Mouse (Mus musculus): ENCODE results near the gene Kazn. TPM values are rescaled to one million over a fixed set of nuclear protein-coding genes. Genes with fewer than 3 reads are reported as not detected.

The Kazn gene
- total RNA-seq, 2 experiments from 2014 or later = not detected

DNA sequence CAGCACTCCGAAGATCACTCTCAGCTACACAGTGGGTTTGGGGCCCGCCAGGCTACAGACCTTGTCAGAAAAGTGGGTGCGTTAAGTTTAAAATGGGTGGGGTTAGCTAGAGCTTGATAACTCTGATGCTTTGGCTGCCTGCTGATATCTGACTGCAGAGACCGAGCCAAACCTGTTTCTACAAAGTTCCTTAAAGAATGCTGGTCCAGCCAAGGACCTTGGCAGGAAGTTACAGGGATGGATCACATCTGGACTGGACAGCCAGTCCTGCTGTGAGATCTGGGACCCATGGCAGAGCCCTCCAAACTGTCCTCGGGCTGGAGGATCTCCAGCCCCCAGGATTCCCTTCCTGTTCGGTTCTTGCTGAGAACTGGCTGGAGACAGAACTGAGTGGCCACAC, 173.4 kb downstream of the Kazn start:
- ATAC-seq (replicated peaks; ENCODE audit: low FRiP score, poor library complexity, severe bottlenecking) = peak; percentile 51; the same call in 1 of the 2 replicates

DNA sequence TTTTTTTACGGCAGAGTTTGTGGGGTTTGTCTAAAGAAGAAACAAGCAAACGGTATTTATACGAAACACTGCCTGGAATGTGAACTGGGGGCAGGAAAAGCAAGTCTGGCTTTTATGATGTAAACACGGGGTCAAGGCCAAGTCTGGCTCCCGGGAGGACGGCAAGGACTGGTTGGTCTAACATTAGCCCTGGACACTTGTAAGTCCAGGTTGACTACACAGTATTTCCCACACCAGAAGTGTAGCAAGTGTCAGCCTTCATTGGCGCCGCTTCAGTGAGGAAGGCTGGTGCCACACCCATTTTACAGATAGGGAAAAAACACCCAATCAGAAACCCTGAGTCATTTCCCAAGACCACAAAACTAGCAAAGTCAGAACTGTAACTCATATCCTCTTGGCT, 173.9 kb downstream of the Kazn start:
- peak; percentile 38; the same call in 1 of the 2 replicates for ATAC-seq (replicated peaks; ENCODE audit: low FRiP score, poor library complexity, severe bottlenecking)

DNA sequence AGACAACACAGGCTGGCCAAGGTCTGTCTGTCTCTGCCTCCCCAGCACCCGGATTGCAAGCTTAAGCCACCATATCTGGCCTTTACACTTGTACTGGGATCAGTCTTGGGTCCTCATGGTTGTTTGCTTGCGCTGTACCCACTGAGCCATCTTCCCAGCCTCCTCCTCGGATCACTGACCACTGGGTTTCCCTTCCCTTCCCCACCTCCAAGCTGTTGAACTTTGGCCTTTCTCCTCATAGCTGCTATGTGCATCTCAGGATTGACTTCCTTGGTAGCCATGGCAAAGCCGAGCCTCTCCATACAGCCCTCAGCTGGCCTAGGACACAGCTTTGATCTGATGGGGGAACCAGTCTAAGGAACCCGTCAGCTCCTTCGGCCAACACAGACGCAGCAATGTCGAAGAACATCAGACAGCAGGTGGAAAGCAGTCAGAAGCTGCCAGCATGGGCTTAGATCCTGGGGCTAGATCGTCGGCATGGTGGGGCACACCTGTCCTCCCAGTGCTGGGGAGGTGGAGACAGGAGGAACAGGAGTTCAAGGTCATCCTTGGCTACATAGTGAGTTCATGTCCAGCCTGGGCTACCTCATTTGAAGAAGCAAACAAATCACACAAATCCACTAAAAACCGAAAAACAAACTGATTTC, 174.5 kb downstream of the Kazn start:
- no peak for ATAC-seq (replicated peaks; ENCODE audit: low FRiP score, poor library complexity, severe bottlenecking)

DNA sequence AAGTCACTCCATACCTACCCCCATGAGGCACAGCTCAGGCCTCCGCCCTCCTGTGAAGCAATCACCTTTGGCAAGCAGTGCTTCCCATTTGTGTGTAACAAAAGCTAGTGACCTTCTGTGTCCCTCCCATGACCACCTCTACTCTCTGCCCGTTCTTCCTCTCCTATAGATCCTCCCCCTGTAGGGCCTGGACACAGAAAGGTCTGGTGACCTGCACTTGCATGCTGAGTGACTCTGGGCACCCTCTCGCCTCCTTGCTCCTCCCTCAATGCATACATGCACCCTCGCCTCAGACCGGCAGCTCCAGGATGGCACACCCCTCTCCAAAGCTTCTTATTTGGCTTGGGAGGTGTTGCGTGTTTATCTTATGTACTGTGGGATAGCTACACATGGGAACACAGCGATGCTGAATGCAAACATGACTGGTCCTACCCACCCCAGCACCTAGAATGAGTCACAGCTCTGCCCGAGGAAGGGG, 176.1 kb downstream of the Kazn start:
- ATAC-seq (replicated peaks; ENCODE audit: low FRiP score, poor library complexity, severe bottlenecking) = no peak

GRCm38 (mm10) chr4:142061485-142062240, 177.5 kb downstream of the Kazn start:
- no peak for ATAC-seq (replicated peaks; ENCODE audit: low FRiP score, poor library complexity, severe bottlenecking)

- no peak for ATAC-seq (replicated peaks; ENCODE audit: low FRiP score, poor library complexity, severe bottlenecking)
These were observed 178.5 kb downstream of the Kazn start for GRCm38 (mm10) chr4:142060455-142061378.

- ATAC-seq (replicated peaks; ENCODE audit: low FRiP score, poor library complexity, severe bottlenecking) = no peak
These were observed 179.4 kb downstream of the Kazn start for GRCm38 (mm10) chr4:142059841-142060193.

GRCm38 (mm10) chr4:142059113-142059840, 179.9 kb downstream of the Kazn start:
- no peak for ATAC-seq (replicated peaks; ENCODE audit: low FRiP score, poor library complexity, severe bottlenecking)

- ATAC-seq (replicated peaks; ENCODE audit: low FRiP score, poor library complexity, severe bottlenecking) = 0 out of 2 replicates have a peak, but pooled peaks have one; percentile 40
These were observed 181.5 kb downstream of the Kazn start for GRCm38 (mm10) chr4:142057529-142058216.

- ATAC-seq (replicated peaks; ENCODE audit: low FRiP score, poor library complexity, severe bottlenecking) = no peak
These were observed 183.6 kb downstream of the Kazn start for GRCm38 (mm10) chr4:142055600-142055999.

DNA sequence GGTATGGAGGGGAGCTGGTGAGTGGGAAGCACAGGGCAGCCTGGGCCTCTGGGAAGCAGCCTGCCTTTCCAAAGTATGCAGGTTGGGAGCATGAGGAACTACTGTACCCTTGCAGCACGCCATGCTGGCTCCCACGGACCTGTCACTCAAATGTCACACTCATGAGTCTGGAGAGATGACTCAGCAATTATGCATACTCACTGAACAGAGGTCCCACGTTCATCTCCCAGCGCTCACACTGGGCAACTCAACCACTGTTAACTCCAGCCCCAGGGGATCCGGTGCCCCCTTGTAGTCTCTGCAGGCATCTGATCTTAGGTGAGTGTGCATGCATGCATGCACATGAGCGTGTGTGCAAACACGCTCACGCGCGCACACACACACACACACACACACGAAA, 184.6 kb downstream of the Kazn start:
- no peak for ATAC-seq (replicated peaks; ENCODE audit: low FRiP score, poor library complexity, severe bottlenecking)

DNA sequence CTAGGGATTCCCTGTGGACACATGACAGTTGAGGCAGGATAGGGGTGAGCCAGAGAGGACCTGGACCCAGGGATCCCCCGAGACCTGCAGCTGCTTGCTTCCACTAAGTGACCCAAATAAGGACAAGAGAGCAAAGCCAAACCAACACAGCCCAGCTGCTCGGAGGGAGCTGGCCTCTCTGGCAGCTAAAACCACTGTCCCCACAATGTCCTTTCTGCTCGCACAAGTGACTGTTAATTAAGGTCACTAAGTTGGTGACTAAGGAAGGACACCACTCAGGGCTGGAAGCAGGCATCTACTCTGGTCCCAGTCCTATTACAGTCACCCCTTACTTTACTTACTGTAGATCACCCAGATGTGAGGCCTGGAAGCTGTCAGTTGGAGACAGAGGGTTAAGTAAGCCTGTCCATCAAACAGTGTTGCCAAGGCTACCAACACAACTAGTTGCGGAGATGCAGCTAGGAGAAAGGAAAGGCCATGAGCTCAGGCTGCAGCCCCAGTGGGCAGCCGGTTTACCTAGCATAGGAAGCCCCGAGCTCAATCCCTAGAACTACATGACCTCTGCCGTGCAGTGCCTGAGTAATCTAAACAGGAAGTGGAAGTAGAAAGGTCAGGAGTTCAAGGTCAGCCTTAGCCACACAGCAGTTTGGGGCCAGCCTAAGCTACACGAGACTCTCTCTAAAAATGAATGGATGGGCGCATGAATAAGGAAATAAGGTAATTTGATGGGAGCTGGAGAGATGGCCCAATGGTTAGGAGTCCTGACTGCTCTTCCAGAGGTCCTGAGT, 185.3 kb downstream of the Kazn start:
- ATAC-seq (replicated peaks; ENCODE audit: low FRiP score, poor library complexity, severe bottlenecking) = no peak

GRCm38 (mm10) chr4:142053261-142053660, 185.9 kb downstream of the Kazn start:
- no peak for ATAC-seq (replicated peaks; ENCODE audit: low FRiP score, poor library complexity, severe bottlenecking)

GRCm38 (mm10) chr4:142052391-142053132, 186.6 kb downstream of the Kazn start:
- ATAC-seq (replicated peaks; ENCODE audit: low FRiP score, poor library complexity, severe bottlenecking) = no peak
